Mouse (Mus musculus): ENCODE results near the gene Tmprss6. TPM values are rescaled to one million over a fixed set of nuclear protein-coding genes. Genes with fewer than 3 reads are reported as not detected.

The Tmprss6 gene
- polyA plus RNA-seq (2015; fragmentation: Nextera tagmentation; extraction: Ambion mirVana): 0.14 and 0.74 TPM in 2 replicates

- H3K36me3 ChIP-seq (ENCODE audit: control insufficient read depth, insufficient read depth, low read length): no peaks in the 10 kb centered on the region
- H3K9ac ChIP-seq (ENCODE audit: low read length): no peak within 1 kb of the TSS
- no peak within 1 kb of the TSS for H3K4me3 ChIP-seq (ENCODE audit: low read length)
- 72% methylated on average over 7 of the region's 7 CpGs for WGBS
- no peaks in the 10 kb centered on the region for H3K27me3 ChIP-seq (ENCODE audit: control insufficient read depth, insufficient read depth, low read depth, low read length)
- no peak within 1 kb of the TSS for H3K4me2 ChIP-seq (ENCODE audit: low read depth, low read length)
- no peak within 1 kb of the TSS for H3K27ac ChIP-seq (ENCODE audit: low read length)
- ATAC-seq (ENCODE audit: low read depth): no peak
- H3K4me1 ChIP-seq (replicated peaks; ENCODE audit: control insufficient read depth, insufficient read depth, low read length): no peaks in the 10 kb centered on the region
- H3K9me3 ChIP-seq (ENCODE audit: control insufficient read depth, low read length): no peaks in the 10 kb centered on the region
Observed at GRCm38 (mm10) chr15:78468379-78468937, at the start of gene Tmprss6. Tmprss6 (minus strand) TSS chr15:78468634.

DNA sequence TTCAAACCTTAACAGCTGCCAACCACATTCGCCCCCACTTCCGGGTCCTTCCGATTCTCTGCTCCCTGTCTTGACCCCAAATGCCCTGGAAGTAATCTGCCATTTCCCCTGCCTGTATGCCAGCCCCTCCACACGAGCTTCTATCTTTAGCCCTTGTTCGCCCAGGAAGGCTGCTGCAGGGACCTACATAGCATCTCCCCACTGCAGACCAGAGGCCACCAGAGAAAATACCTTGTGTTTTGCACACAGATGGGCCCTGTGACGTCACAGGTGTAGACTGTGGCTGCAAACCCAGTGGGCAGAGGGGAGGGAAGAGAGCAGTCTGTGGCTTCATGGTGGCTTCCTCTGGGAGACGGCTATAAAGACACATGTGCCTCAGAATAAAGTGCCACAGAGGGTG lies 49.8 kb upstream of the Tmprss6 start:
- peaks cover 2% of the 10 kb centered on the region; the same call in 1 of the 2 replicates for H3K4me1 ChIP-seq (replicated peaks; ENCODE audit: control insufficient read depth, insufficient read depth, low read length)
- no peak overlapping the region for H3K27ac ChIP-seq (ENCODE audit: low read length)
- 43% methylated on average over 7 of the region's 7 CpGs for WGBS
- no peak overlapping the region for H3K4me2 ChIP-seq (ENCODE audit: low read depth, low read length)
- H3K27me3 ChIP-seq (ENCODE audit: control insufficient read depth, insufficient read depth, low read depth, low read length): no peaks in the 10 kb centered on the region
- no peaks in the 10 kb centered on the region for H3K9me3 ChIP-seq (ENCODE audit: control insufficient read depth, low read length)
- no peak overlapping the region for H3K9ac ChIP-seq (ENCODE audit: low read length)
- ATAC-seq (ENCODE audit: low read depth): no peak
- no peaks in the 10 kb centered on the region for H3K36me3 ChIP-seq (ENCODE audit: control insufficient read depth, insufficient read depth, low read length)
- H3K4me3 ChIP-seq (ENCODE audit: low read length): no peak overlapping the region

GRCm38 (mm10) chr15:78515759-78516158 lies 47.3 kb upstream of the Tmprss6 start:
- Histone ChIP-seq H3K27me3 (ENCODE audit: control insufficient read depth, insufficient read depth, low read depth, low read length) (no peaks in the 10 kb centered on the region), H3K4me3 (ENCODE audit: low read length) (no peak overlapping the region), H3K36me3 (ENCODE audit: control insufficient read depth, insufficient read depth, low read length) (no peaks in the 10 kb centered on the region), H3K9me3 (ENCODE audit: control insufficient read depth, low read length) (no peaks in the 10 kb centered on the region), H3K4me2 (ENCODE audit: low read depth, low read length) (no peak overlapping the region), H3K9ac (ENCODE audit: low read length) (no peak overlapping the region), H3K27ac (ENCODE audit: low read length) (no peak overlapping the region), H3K4me1 (replicated peaks; ENCODE audit: control insufficient read depth, insufficient read depth, low read length) (peaks cover 2% of the 10 kb centered on the region; the same call in 1 of the 2 replicates)
- WGBS: 82% methylated on average over 6 of the region's 6 CpGs
- no peak for ATAC-seq (ENCODE audit: low read depth)

GRCm38 (mm10) chr15:78514393-78515146 lies 46.1 kb upstream of the Tmprss6 start:
- Histone ChIP-seq H3K4me2 (ENCODE audit: low read depth, low read length) (no peak overlapping the region), H3K9ac (ENCODE audit: low read length) (0 out of 2 replicates have a peak overlapping the region, but pooled peaks have one; percentile 33), H3K9me3 (ENCODE audit: control insufficient read depth, low read length) (no peaks in the 10 kb centered on the region), H3K27ac (ENCODE audit: low read length) (no peak overlapping the region), H3K27me3 (ENCODE audit: control insufficient read depth, insufficient read depth, low read depth, low read length) (no peaks in the 10 kb centered on the region), H3K36me3 (ENCODE audit: control insufficient read depth, insufficient read depth, low read length) (no peaks in the 10 kb centered on the region), H3K4me1 (replicated peaks; ENCODE audit: control insufficient read depth, insufficient read depth, low read length) (peaks cover 9% of the 10 kb centered on the region; the same call in 1 of the 2 replicates), H3K4me3 (ENCODE audit: low read length) (no peak overlapping the region)
- ATAC-seq (ENCODE audit: low read depth): peak; percentile 55
- 19% methylated on average over 7 of the region's 7 CpGs for WGBS

DNA sequence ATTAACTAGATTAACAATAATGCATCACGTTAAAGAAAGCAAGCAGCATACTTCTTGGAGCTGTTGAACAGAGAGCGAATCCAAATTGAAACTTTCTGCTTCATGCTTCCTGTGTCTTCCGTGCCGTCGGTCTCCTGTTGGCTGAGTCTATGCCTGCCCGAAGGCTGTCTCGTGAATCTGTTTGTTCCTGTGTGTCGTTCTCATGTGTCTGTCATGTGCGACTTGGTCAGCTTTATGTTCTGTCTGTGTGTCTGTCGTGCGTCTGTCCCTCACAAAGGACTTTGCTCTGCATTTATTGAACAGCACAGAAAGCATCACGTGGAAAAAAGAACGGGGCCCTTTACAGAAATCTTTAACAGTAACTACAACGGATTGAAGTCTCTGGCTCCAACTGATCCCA lies 44.6 kb upstream of the Tmprss6 start:
- Histone ChIP-seq H3K36me3 (ENCODE audit: control insufficient read depth, insufficient read depth, low read length) (no peaks in the 10 kb centered on the region), H3K4me1 (replicated peaks; ENCODE audit: control insufficient read depth, insufficient read depth, low read length) (peaks cover 9% of the 10 kb centered on the region; the same call in 1 of the 2 replicates), H3K27ac (ENCODE audit: low read length) (no peak overlapping the region), H3K4me2 (ENCODE audit: low read depth, low read length) (no peak overlapping the region), H3K9ac (ENCODE audit: low read length) (no peak overlapping the region), H3K9me3 (ENCODE audit: control insufficient read depth, low read length) (no peaks in the 10 kb centered on the region), H3K27me3 (ENCODE audit: control insufficient read depth, insufficient read depth, low read depth, low read length) (no peaks in the 10 kb centered on the region), H3K4me3 (ENCODE audit: low read length) (no peak overlapping the region)
- ATAC-seq (ENCODE audit: low read depth): no peak
- WGBS: 78% methylated on average over 14 of the region's 14 CpGs

GRCm38 (mm10) chr15:78511951-78512350 lies 43.5 kb upstream of the Tmprss6 start:
- Histone ChIP-seq H3K9ac (ENCODE audit: low read length) (no peak overlapping the region), H3K27ac (ENCODE audit: low read length) (no peak overlapping the region)

DNA sequence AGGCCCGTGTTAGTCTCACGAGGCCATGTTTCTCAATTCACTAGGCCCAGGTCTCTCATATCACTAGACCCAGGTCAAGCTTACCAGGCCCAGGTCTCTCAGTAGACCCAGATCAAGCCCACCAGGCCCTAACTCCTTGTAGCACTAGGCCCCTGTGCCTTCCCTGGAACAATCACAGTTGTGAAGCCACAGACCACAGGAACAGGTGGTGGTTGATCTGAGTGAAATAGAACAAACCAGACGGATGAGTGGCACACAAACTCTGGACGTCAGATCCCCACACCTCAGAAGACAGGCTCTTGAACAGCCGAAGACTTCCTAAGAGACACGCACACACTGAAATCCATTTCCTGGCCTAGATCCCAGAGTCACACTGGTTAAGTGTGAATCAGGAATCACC lies 42.3 kb upstream of the Tmprss6 start:
- Histone ChIP-seq H3K36me3 (ENCODE audit: control insufficient read depth, insufficient read depth, low read length) (no peaks in the 10 kb centered on the region), H3K4me2 (ENCODE audit: low read depth, low read length) (no peak overlapping the region), H3K9me3 (ENCODE audit: control insufficient read depth, low read length) (no peaks in the 10 kb centered on the region), H3K27ac (ENCODE audit: low read length) (no peak overlapping the region), H3K9ac (ENCODE audit: low read length) (no peak overlapping the region), H3K27me3 (ENCODE audit: control insufficient read depth, insufficient read depth, low read depth, low read length) (no peaks in the 10 kb centered on the region), H3K4me1 (replicated peaks; ENCODE audit: control insufficient read depth, insufficient read depth, low read length) (peaks cover 9% of the 10 kb centered on the region; the same call in 1 of the 2 replicates), H3K4me3 (ENCODE audit: low read length) (no peak overlapping the region)
- no peak for ATAC-seq (ENCODE audit: low read depth)
- WGBS: 74% methylated on average over 6 of the region's 6 CpGs

More at GRCm38 (mm10) chr15:78511951-78512350, 43.5 kb upstream of the Tmprss6 start:
- Histone ChIP-seq H3K4me1 (replicated peaks; ENCODE audit: control insufficient read depth, insufficient read depth, low read length) (peaks cover 9% of the 10 kb centered on the region; the same call in 1 of the 2 replicates), H3K27me3 (ENCODE audit: control insufficient read depth, insufficient read depth, low read depth, low read length) (no peaks in the 10 kb centered on the region), H3K4me2 (ENCODE audit: low read depth, low read length) (no peak overlapping the region), H3K4me3 (ENCODE audit: low read length) (no peak overlapping the region), H3K36me3 (ENCODE audit: control insufficient read depth, insufficient read depth, low read length) (no peaks in the 10 kb centered on the region), H3K9me3 (ENCODE audit: control insufficient read depth, low read length) (no peaks in the 10 kb centered on the region)
- 49% methylated on average over 7 of the region's 7 CpGs for WGBS
- no peak for ATAC-seq (ENCODE audit: low read depth)

DNA sequence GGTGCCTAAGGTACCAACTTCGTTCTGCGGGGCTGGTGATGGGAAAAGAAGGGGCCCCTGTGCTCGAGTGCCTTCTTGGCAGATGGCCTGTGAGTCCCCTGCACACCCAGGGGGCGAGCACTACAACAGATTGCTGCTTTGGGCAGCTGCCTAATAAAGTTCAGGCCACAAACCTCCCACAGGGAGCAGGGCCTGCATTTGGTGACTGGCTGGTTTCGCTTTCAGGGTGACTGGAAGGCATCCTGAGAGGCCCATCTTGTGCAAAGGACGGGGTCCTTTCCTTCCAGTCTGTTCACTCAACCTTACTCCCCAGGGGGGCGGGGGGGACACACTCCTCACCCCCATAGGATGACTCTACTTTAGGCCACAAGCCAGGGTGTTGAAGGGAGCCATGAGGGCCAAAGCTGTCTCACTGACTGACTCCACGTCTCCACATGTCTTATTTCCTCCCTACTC lies 41.7 kb upstream of the Tmprss6 start:
- WGBS: 54% methylated on average over 8 of the region's 8 CpGs

DNA sequence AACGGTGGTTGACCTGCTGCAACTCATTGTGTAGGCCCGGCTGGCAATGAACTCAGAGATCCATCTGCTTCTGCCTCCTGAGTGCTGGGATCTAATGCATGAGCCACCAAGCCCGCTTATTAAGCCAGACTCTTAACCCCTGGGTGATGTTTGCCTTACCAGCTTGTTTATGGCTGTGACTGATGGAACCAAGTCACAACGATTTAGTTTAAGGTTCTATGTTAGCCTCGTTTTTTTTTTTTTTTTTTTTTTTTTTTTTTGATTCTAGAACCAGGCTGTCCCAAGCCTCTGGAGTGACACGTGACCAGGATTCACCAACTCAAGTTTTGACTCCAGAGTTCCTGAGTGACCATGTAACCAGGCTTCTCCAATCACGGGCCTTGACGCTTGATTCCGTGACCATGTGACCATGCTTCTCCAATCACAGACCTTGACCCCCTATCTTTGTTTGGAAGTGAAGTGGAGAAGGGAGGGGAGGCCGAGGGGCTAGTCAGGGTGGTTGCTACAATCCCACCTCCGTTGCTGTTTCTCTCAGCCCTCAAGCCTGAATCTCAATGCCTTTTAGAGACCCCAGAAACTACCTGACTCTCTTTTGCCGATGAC lies 41.0 kb upstream of the Tmprss6 start:
- H3K4me2 ChIP-seq (ENCODE audit: low read depth, low read length): no peak overlapping the region
- peaks cover 6% of the 10 kb centered on the region; the same call in 1 of the 2 replicates for H3K4me1 ChIP-seq (replicated peaks; ENCODE audit: control insufficient read depth, insufficient read depth, low read length)
- H3K9ac ChIP-seq (ENCODE audit: low read length): no peak overlapping the region
- no peak overlapping the region for H3K27ac ChIP-seq (ENCODE audit: low read length)
- no peak for ATAC-seq (ENCODE audit: low read depth)
- H3K9me3 ChIP-seq (ENCODE audit: control insufficient read depth, low read length): no peaks in the 10 kb centered on the region
- H3K36me3 ChIP-seq (ENCODE audit: control insufficient read depth, insufficient read depth, low read length): no peaks in the 10 kb centered on the region
- H3K4me3 ChIP-seq (ENCODE audit: low read length): no peak overlapping the region
- 46% methylated on average over 12 of the region's 12 CpGs for WGBS
- H3K27me3 ChIP-seq (ENCODE audit: control insufficient read depth, insufficient read depth, low read depth, low read length): no peaks in the 10 kb centered on the region

More for the DNA sequence above, 41.7 kb upstream of the Tmprss6 start:
- H3K36me3 ChIP-seq (ENCODE audit: control insufficient read depth, insufficient read depth, low read length): no peaks in the 10 kb centered on the region
- no peaks in the 10 kb centered on the region for H3K27me3 ChIP-seq (ENCODE audit: control insufficient read depth, insufficient read depth, low read depth, low read length)
- H3K27ac ChIP-seq (ENCODE audit: low read length): no peak overlapping the region; the same call in 1 of the 2 replicates
- ATAC-seq (ENCODE audit: low read depth): 0 out of 2 replicates have a peak, but pooled peaks have one; percentile 21
- no peak overlapping the region for H3K4me2 ChIP-seq (ENCODE audit: low read depth, low read length)
- no peaks in the 10 kb centered on the region for H3K9me3 ChIP-seq (ENCODE audit: control insufficient read depth, low read length)
- H3K4me3 ChIP-seq (ENCODE audit: low read length): no peak overlapping the region
- H3K9ac ChIP-seq (ENCODE audit: low read length): no peak overlapping the region
- H3K4me1 ChIP-seq (replicated peaks; ENCODE audit: control insufficient read depth, insufficient read depth, low read length): peaks cover 9% of the 10 kb centered on the region; the same call in 1 of the 2 replicates

Data from lung, embryonic 16.5 days (tissue).